Mouse (Mus musculus): Measurements from ENCODE around the gene Prap1. TPM values are rescaled to one million over a fixed set of nuclear protein-coding genes. Genes with fewer than 3 reads are reported as not detected.

Gene Prap1
- not detected for total RNA-seq (2021)
- long read RNA-seq, experiment 1: 0 reads
- long read RNA-seq, experiment 2: 0 reads

GRCm38 (mm10) chr7:140092924-140093528, at the start of gene Prap1:
Gene Prap1 (plus strand): TSS chr7:140093395.
- DNase-seq: no peak

- DNase-seq: no peak
Measured at GRCm38 (mm10) chr7:140045546-140045945, 47.6 kb upstream of the Prap1 start.

GRCm38 (mm10) chr7:140047811-140048311, 45.3 kb upstream of the Prap1 start:
- peak; percentile 32 for DNase-seq

GRCm38 (mm10) chr7:140048361-140049114, 44.7 kb upstream of the Prap1 start, which contains the start of gene Msx3:
Gene Msx3 (minus strand): TSS chr7:140049089.
- no peak for DNase-seq

GRCm38 (mm10) chr7:140049115-140049689, 44.0 kb upstream of the Prap1 start:
- no peak for DNase-seq

- DNase-seq: no peak
Measured at GRCm38 (mm10) chr7:140054124-140054523, 39.1 kb upstream of the Prap1 start.

- DNase-seq: peak; percentile 29
Measured at GRCm38 (mm10) chr7:140057413-140058407, 35.5 kb upstream of the Prap1 start.

- DNase-seq: no peak
Measured at GRCm38 (mm10) chr7:140058528-140058927, 34.7 kb upstream of the Prap1 start.

GRCm38 (mm10) chr7:140059601-140060000, 33.6 kb upstream of the Prap1 start:
- no peak for DNase-seq

- DNase-seq: peak; percentile 11
Measured at GRCm38 (mm10) chr7:140060936-140061831, 32.0 kb upstream of the Prap1 start.

GRCm38 (mm10) chr7:140061832-140062130, 31.4 kb upstream of the Prap1 start:
- DNase-seq: no peak

GRCm38 (mm10) chr7:140062307-140062706, 30.9 kb upstream of the Prap1 start:
- no peak for DNase-seq

GRCm38 (mm10) chr7:140063092-140063491, 30.1 kb upstream of the Prap1 start:
- peak; percentile 72 for DNase-seq

GRCm38 (mm10) chr7:140067397-140067796, 25.8 kb upstream of the Prap1 start:
- no peak for DNase-seq

GRCm38 (mm10) chr7:140070042-140070711, 23.0 kb upstream of the Prap1 start:
- DNase-seq: no peak

GRCm38 (mm10) chr7:140077698-140078097, 15.5 kb upstream of the Prap1 start:
- DNase-seq: no peak

GRCm38 (mm10) chr7:140078711-140079110, 14.5 kb upstream of the Prap1 start:
- DNase-seq: peak; percentile 68

- peak; percentile 25 for DNase-seq
Measured at GRCm38 (mm10) chr7:140080503-140081156, 12.6 kb upstream of the Prap1 start.

GRCm38 (mm10) chr7:140081408-140082241, 11.6 kb upstream of the Prap1 start:
- DNase-seq: no peak
